Mouse (Mus musculus): ENCODE data around the gene Sec14l1. TPM values are rescaled to one million over a fixed set of nuclear protein-coding genes. Genes with fewer than 3 reads are reported as not detected.

Gene Sec14l1
- polyA plus RNA-seq, 1 experiment from 2014 or later: 22.3 TPM

DNA sequence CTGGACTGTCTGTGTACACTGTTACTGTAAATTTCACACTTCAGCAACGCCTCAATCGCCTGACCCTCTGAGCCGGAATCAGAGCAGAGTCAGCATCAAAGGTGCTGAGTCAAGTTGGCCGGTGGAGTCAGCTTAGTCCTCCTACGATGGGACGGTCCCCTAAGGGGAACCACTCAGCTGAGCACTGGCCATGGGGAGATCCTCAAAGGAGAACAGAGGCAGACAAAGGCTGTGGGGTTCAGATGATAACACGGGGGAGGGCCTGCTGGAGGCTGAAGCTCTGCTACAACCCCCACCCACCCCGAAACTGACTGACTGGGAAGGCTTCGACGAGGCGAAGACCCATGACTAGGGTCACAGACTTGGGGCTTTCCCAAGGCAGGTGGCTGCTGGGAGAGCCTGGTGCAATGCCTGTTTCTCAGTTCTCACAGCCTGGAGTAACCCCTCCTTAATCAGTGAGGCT, 79.5 kb downstream of the Sec14l1 start:
- no peak for DNase-seq (ENCODE audit: low spot score)
- H3K4me3 ChIP-seq (ENCODE audit: low read depth, low read length): no peak overlapping the region

DNA sequence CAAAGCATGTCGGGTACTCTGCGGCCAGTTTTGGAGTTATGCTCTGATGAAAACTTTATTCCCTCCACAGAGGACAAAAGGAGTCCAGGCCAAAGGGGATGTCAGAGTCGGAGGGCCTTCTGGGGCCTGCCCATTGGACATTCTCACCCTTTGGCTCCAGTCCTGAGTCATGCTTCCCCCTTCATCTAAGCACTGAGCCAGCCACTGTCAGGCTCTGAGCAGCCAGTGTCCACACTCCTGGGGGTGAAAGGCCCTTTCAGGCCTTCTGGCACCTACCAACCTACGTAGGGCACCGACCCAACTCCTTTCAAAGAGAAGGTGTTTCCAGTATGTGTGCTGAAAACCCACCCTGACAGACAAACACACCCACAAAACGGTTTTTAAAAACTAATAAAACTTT, 80.6 kb downstream of the Sec14l1 start:
- no peak overlapping the region for H3K4me3 ChIP-seq (ENCODE audit: low read depth, low read length)
- no peak overlapping the region for H3K9ac ChIP-seq (ENCODE audit: low read length)
- ATAC-seq (replicated peaks; ENCODE audit: low FRiP score, low TSS enrichment, low read depth): no peak
- WGBS: 92% methylated on average over 6 of the region's 6 CpGs
- H3K9me3 ChIP-seq (ENCODE audit: control insufficient read depth, low read length): no peaks in the 10 kb centered on the region
- H3K4me2 ChIP-seq (ENCODE audit: low read length): no peak overlapping the region
- DNase-seq (ENCODE audit: low spot score): no peak
- H3K27ac ChIP-seq (ENCODE audit: low read depth): no peak overlapping the region
- peaks cover 8% of the 10 kb centered on the region; the same call in 1 of the 2 replicates for H3K4me1 ChIP-seq (replicated peaks; ENCODE audit: control insufficient read depth, insufficient read depth, low read length)
- peaks cover 17% of the 10 kb centered on the region for H3K27me3 ChIP-seq (replicated peaks; ENCODE audit: control insufficient read depth, insufficient read depth, low read length)
- no peaks in the 10 kb centered on the region for H3K36me3 ChIP-seq (ENCODE audit: control insufficient read depth, insufficient read depth, low read length)

More for the DNA sequence above, 79.5 kb downstream of the Sec14l1 start:
- Histone ChIP-seq H3K9ac (ENCODE audit: low read length) (no peak overlapping the region), H3K36me3 (ENCODE audit: control insufficient read depth, insufficient read depth, low read length) (no peaks in the 10 kb centered on the region), H3K4me1 (replicated peaks; ENCODE audit: control insufficient read depth, insufficient read depth, low read length) (peaks cover 3% of the 10 kb centered on the region; the same call in 1 of the 2 replicates), H3K4me2 (ENCODE audit: low read length) (no peak overlapping the region), H3K27ac (ENCODE audit: low read depth) (no peak overlapping the region), H3K27me3 (replicated peaks; ENCODE audit: control insufficient read depth, insufficient read depth, low read length) (peaks cover 14% of the 10 kb centered on the region), H3K9me3 (ENCODE audit: control insufficient read depth, low read length) (no peaks in the 10 kb centered on the region)
- ATAC-seq (replicated peaks; ENCODE audit: low FRiP score, low TSS enrichment, low read depth): no peak
- 70% methylated on average over 11 of the region's 11 CpGs for WGBS

DNA sequence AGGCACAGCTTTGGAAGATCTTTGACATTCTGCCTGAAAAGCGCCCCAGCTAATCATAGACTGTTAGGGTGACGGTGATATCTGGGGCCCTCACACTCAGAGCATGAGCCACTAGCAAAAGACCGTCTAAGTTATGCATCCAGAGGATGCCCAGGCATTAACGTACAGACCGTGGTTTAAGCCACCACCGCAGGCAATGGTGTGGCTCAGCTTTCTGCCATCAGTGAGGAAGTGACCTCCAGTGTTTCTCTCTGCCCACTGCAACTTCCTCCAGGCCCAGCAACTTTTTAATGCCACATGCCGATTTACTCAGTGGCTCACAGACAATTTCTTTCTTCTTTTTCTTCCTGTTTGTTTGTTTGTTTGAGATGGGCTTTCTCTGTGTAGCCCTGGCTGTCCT, 81.7 kb downstream of the Sec14l1 start:
- Histone ChIP-seq H3K27me3 (replicated peaks; ENCODE audit: control insufficient read depth, insufficient read depth, low read length) (peaks cover 17% of the 10 kb centered on the region), H3K4me2 (ENCODE audit: low read length) (no peak overlapping the region), H3K9me3 (ENCODE audit: control insufficient read depth, low read length) (no peaks in the 10 kb centered on the region), H3K4me1 (replicated peaks; ENCODE audit: control insufficient read depth, insufficient read depth, low read length) (peaks cover 18% of the 10 kb centered on the region), H3K27ac (ENCODE audit: low read depth) (no peak overlapping the region), H3K4me3 (ENCODE audit: low read depth, low read length) (no peak overlapping the region), H3K9ac (ENCODE audit: low read length) (no peak overlapping the region), H3K36me3 (ENCODE audit: control insufficient read depth, insufficient read depth, low read length) (no peaks in the 10 kb centered on the region)
- no peak for ATAC-seq (replicated peaks; ENCODE audit: low FRiP score, low TSS enrichment, low read depth)
- DNase-seq (ENCODE audit: low spot score): no peak
- WGBS: 89% methylated on average over 7 of the region's 7 CpGs

DNA sequence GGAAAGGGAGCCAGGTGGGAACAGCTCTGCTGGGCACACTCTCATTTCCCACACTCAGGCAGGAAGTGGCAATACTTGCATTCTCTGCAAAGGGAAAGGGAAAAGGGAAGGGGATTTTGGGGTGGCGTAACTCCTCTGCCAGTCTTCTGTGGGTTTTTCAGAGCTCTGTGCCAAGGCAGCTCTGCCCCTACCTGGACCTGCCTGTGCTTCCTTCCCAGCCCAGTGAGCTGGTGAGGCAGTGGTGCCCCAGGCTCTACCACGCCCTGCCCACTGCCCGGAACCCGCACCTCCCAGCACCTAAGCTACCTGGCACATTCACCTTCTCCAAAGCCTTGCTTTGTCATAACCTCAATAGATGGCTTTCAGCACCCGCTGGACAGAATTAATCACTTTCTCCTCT, 83.2 kb downstream of the Sec14l1 start:
- 89% methylated on average over 5 of the region's 5 CpGs for WGBS
- Histone ChIP-seq H3K4me1 (replicated peaks; ENCODE audit: control insufficient read depth, insufficient read depth, low read length) (peaks cover 21% of the 10 kb centered on the region), H3K27ac (ENCODE audit: low read depth) (no peak overlapping the region), H3K9me3 (ENCODE audit: control insufficient read depth, low read length) (no peaks in the 10 kb centered on the region), H3K9ac (ENCODE audit: low read length) (no peak overlapping the region), H3K36me3 (ENCODE audit: control insufficient read depth, insufficient read depth, low read length) (no peaks in the 10 kb centered on the region), H3K4me3 (ENCODE audit: low read depth, low read length) (no peak overlapping the region), H3K27me3 (replicated peaks; ENCODE audit: control insufficient read depth, insufficient read depth, low read length) (peaks cover 17% of the 10 kb centered on the region), H3K4me2 (ENCODE audit: low read length) (no peak overlapping the region)
- no peak for ATAC-seq (replicated peaks; ENCODE audit: low FRiP score, low TSS enrichment, low read depth)
- DNase-seq (ENCODE audit: low spot score): no peak

DNA sequence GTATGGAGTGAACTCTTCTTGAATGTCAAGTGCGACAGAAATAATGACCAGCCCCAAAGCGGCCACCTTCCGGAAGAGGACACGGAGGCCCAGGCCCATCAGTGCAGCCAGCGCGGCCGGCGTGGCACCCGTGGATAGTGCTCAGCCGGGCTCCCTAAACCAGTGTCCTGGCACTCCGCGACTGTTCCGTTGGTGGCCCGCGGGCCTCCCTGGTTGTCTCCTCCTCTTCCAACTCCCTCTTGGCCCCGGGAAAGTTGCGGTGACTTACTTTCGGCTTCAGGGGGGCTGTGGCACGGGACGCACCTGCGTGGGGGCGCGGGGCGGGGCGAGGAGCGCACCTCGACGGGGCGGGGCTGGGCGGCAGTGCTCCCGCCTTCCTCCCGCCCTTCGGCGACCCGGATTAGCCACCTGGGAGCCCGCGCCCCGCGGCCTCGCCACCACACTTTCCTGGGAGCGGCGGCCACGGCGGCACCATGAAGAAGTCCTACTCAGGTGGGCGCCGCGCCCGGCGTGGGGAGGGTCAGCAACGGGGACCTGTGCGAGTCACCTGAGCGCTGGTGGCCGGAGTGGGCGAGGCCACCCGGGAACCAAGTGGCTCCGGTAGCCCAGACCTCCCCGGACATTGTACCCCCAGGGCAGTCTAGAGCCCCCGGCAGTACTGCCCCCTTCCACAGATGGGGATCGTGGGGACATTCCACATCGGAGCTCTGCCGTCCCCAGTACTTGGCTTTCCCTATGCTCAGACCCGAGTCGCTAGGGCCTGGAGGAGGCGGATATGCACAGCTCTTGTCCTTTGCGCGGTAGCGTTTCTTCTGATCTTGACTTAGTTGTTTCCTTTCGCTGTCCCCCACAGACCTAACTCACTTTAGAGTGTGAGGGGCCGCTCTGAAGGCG, 84.6 kb downstream of the Sec14l1 start, which contains the start of gene Sept9:
Gene Sept9 (plus strand): TSS at position 380 of the 894 bp plus-strand sequence.
- Histone ChIP-seq H3K4me3 (ENCODE audit: low read depth, low read length) (peak within 1 kb of the TSS; percentile 44), H3K4me1 (replicated peaks; ENCODE audit: control insufficient read depth, insufficient read depth, low read length) (peaks cover 21% of the 10 kb centered on the region), H3K9ac (ENCODE audit: low read length) (peak within 1 kb of the TSS; percentile 52), H3K4me2 (ENCODE audit: low read length) (peak within 1 kb of the TSS; percentile 89), H3K9me3 (ENCODE audit: control insufficient read depth, low read length) (no peaks in the 10 kb centered on the region), H3K36me3 (ENCODE audit: control insufficient read depth, insufficient read depth, low read length) (no peaks in the 10 kb centered on the region), H3K27ac (ENCODE audit: low read depth) (no peak within 1 kb of the TSS), H3K27me3 (replicated peaks; ENCODE audit: control insufficient read depth, insufficient read depth, low read length) (peaks cover 17% of the 10 kb centered on the region)
- peak; percentile 75 for DNase-seq (ENCODE audit: low spot score)
- ATAC-seq (replicated peaks; ENCODE audit: low FRiP score, low TSS enrichment, low read depth): peak; percentile 66
- 2% methylated on average over 63 of the region's 70 CpGs for WGBS

DNA sequence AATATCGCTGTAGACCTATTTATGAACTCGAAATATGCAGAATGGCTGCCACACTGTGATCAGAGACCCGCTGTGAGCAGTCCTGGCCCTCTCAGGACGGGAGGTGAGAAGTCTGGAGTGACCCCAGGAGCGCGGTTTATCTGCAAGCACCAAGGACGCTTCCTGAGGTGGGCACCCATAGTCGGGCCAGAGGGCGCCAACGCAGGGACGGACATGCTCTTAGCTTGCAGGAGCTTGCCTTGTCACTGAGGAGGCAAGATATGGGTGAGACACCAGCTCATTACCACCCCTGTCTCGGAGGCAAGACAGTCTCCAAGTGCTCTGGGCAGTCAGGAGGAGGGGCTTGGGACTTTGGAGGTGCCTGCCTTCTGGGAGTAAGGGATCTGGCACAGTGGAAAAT, 86.9 kb downstream of the Sec14l1 start:
- ATAC-seq (replicated peaks; ENCODE audit: low FRiP score, low TSS enrichment, low read depth): no peak

DNA sequence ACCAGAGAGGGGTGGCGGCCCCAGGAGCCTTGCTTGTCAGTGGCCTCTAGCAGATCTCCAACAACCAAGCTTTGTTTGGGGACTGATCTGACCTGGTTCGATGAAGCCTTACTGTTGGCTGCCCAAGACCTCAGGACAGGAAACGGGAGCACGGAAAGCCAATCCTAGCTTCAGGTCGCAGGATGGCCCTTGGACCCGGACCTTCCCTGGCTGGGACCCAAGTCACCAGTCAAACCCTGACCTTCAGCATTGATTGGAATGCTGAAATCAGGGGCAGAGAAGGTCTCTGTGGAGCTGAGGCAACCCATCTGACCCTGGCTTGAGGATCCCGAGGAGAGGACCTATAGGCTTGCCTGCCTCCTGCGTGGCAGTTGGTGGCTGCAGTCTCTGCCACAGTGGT, 89.6 kb downstream of the Sec14l1 start:
- ATAC-seq (replicated peaks; ENCODE audit: low FRiP score, low TSS enrichment, low read depth): no peak

More for the DNA sequence above, 86.9 kb downstream of the Sec14l1 start:
- DNase-seq (ENCODE audit: low spot score): no peak
- Histone ChIP-seq H3K36me3 (ENCODE audit: control insufficient read depth, insufficient read depth, low read length) (no peaks in the 10 kb centered on the region), H3K4me1 (replicated peaks; ENCODE audit: control insufficient read depth, insufficient read depth, low read length) (peaks cover 24% of the 10 kb centered on the region), H3K4me2 (ENCODE audit: low read length) (no peak overlapping the region), H3K9me3 (ENCODE audit: control insufficient read depth, low read length) (no peaks in the 10 kb centered on the region), H3K4me3 (ENCODE audit: low read depth, low read length) (no peak overlapping the region), H3K9ac (ENCODE audit: low read length) (no peak overlapping the region), H3K27me3 (replicated peaks; ENCODE audit: control insufficient read depth, insufficient read depth, low read length) (peaks cover 17% of the 10 kb centered on the region), H3K27ac (ENCODE audit: low read depth) (no peak overlapping the region)
- WGBS: 91% methylated on average over 12 of the region's 12 CpGs

DNA sequence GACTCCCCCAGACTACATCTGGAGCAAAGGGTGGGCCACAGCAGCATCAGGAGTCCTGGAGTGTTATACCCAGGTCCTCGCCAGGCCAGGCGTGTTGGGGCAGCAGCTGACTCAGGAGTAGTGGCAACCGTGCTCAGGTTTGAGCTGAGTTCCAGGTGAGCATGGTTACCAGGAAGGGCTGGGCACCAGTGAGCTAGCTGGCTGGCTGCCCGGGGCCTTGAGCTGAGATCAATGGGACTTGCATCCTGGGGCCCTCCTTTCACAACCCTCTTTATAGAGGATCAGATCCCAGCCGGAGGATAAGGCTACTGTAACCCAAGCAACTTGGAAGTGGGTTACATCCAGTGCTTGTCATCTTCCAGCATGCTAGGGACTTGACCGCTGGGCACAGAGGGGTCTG, 90.1 kb downstream of the Sec14l1 start:
- WGBS: 83% methylated on average over 6 of the region's 6 CpGs
- no peak for DNase-seq (ENCODE audit: low spot score)
- no peaks in the 10 kb centered on the region for H3K36me3 ChIP-seq (ENCODE audit: control insufficient read depth, insufficient read depth, low read length)
- no peak overlapping the region for H3K9ac ChIP-seq (ENCODE audit: low read length)
- H3K27ac ChIP-seq (ENCODE audit: low read depth): no peak overlapping the region
- peaks cover 19% of the 10 kb centered on the region for H3K4me1 ChIP-seq (replicated peaks; ENCODE audit: control insufficient read depth, insufficient read depth, low read length)
- H3K9me3 ChIP-seq (ENCODE audit: control insufficient read depth, low read length): no peaks in the 10 kb centered on the region
- ATAC-seq (replicated peaks; ENCODE audit: low FRiP score, low TSS enrichment, low read depth): no peak
- no peak overlapping the region for H3K4me3 ChIP-seq (ENCODE audit: low read depth, low read length)
- no peaks in the 10 kb centered on the region for H3K27me3 ChIP-seq (replicated peaks; ENCODE audit: control insufficient read depth, insufficient read depth, low read length)
- H3K4me2 ChIP-seq (ENCODE audit: low read length): no peak overlapping the region

More for the DNA sequence above, 89.6 kb downstream of the Sec14l1 start:
- WGBS: 83% methylated on average over 8 of the region's 8 CpGs
- peaks cover 21% of the 10 kb centered on the region for H3K4me1 ChIP-seq (replicated peaks; ENCODE audit: control insufficient read depth, insufficient read depth, low read length)
- no peak for DNase-seq (ENCODE audit: low spot score)
- H3K36me3 ChIP-seq (ENCODE audit: control insufficient read depth, insufficient read depth, low read length): no peaks in the 10 kb centered on the region
- H3K27me3 ChIP-seq (replicated peaks; ENCODE audit: control insufficient read depth, insufficient read depth, low read length): peaks cover 2% of the 10 kb centered on the region; the same call in 1 of the 2 replicates
- H3K9ac ChIP-seq (ENCODE audit: low read length): no peak overlapping the region
- H3K4me2 ChIP-seq (ENCODE audit: low read length): no peak overlapping the region
- no peaks in the 10 kb centered on the region for H3K9me3 ChIP-seq (ENCODE audit: control insufficient read depth, low read length)
- H3K27ac ChIP-seq (ENCODE audit: low read depth): no peak overlapping the region
- no peak overlapping the region for H3K4me3 ChIP-seq (ENCODE audit: low read depth, low read length)

Measured in intestine, embryonic 14.5 days (tissue).